Mouse (Mus musculus) lung, adult 2 months (tissue): ENCODE measurements around the gene Stk38l. TPM values are rescaled to one million over a fixed set of nuclear protein-coding genes. Genes with fewer than 3 reads are reported as not detected.
"Not testable (repeated sequence)": the region's sequence is repeated elsewhere in the genome, so short reads cannot be mapped to it uniquely, and the experiment has no call there.

Experiments
- DNase-seq: peaks from one replicate; pipeline ENCODE4 v3.0.0; 2022
- H3K4me1 ChIP-seq: fragments of 200-500 bp; 2 replicates; pipeline ENCODE4 v1.6.1; 2011; ENCODE audit warnings: low read length; ENCODE audit not compliant: control insufficient read depth, insufficient read depth
- H3K4me3 ChIP-seq: fragments of 200-500 bp; replicated peaks from 2 replicates; pipeline ENCODE3; 2011; ENCODE audit warnings: low read depth, mild to moderate bottlenecking, control low read depth, low read length; ENCODE audit errors: extremely low read depth
- CTCF ChIP-seq: fragments of 200-500 bp; IDR thresholded peaks from 2 replicates; pipeline ENCODE4 v1.5.1; 2011; ENCODE audit warnings: mild to moderate bottlenecking, low read length, control low read depth; ENCODE audit not compliant: insufficient read depth
- POLR2A ChIP-seq: fragments of 200-500 bp; IDR thresholded peaks from 2 replicates; pipeline ENCODE4 v1.6.1; 2011; ENCODE audit warnings: low read depth, mild to moderate bottlenecking, control low read depth, low read length, borderline replicate concordance; ENCODE audit errors: extremely low read depth
- WGBS: fragments of 180-500 bp; shearing (Covaris S2); methylation state at CpG from one replicate; pipeline ENCODE4 v1.1.7; 2018; 5-methylcytosine and 5-hydroxymethylcytosine counted together
- polyA plus RNA-seq: library from polyadenylated mRNA; depleted of rRNA; stranded (reverse); fragments of >200 nt; gene quantifications from 2 replicates; pipeline ENCODE4 v1.2.3, GENCODE M21; 2012

Stk38l gene
- polyA plus RNA-seq, 1 experiment, result 5.3 TPM

GRCm38 (mm10) chr6:146731692-146732091 lies 6.9 kb downstream of the Stk38l start:
- Histone ChIP-seq H3K4me1 (peaks cover 18% of the 10 kb centered on the region), H3K4me3 (no peak overlapping the region)
- 52% methylated on average over 2 of the region's 2 CpGs for WGBS
- no peak for DNase-seq
- TF ChIP-seq POLR2A, result no peak
- no peak for TF ChIP-seq CTCF

GRCm38 (mm10) chr6:146732232-146732631 lies 7.4 kb downstream of the Stk38l start:
- WGBS, result 34% methylated on average over 3 of the region's 3 CpGs
- no peak for TF ChIP-seq CTCF
- TF ChIP-seq POLR2A, result no peak
- peaks cover 18% of the 10 kb centered on the region for H3K4me1 ChIP-seq
- no peak overlapping the region for H3K4me3 ChIP-seq
- DNase-seq, result no peak

DNA sequence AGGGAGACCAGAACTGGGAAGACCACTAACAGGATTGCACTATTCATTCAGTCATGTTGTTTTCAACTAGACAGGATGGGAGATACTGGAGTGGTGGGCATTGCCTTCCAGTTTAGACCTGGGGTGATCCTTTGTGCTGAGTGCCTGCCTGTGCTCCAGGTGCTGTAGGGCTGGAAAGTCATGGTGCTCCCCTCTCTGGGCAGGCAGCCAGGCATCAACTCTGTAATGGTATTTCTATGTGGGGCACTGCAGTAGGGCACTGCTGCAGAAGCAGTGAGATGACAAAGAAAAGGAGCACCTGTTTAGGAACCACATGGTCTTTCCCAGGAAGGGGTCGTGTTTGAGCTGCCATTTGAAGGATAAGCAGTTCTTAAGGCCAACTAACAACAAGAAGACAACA lies 7.9 kb downstream of the Stk38l start:
- 30% methylated on average over 1 of the region's 1 CpGs for WGBS
- Histone ChIP-seq H3K4me3 (no peak overlapping the region), H3K4me1 (peaks cover 18% of the 10 kb centered on the region)
- DNase-seq, result no peak
- TF ChIP-seq POLR2A, result no peak
- no peak for TF ChIP-seq CTCF

- WGBS, result 31% methylated on average over 1 of the region's 1 CpGs
- H3K4me1 ChIP-seq, result peaks cover 20% of the 10 kb centered on the region
- no peak for DNase-seq
- TF ChIP-seq POLR2A, result no peak
- no peak for TF ChIP-seq CTCF
- no peak overlapping the region for H3K4me3 ChIP-seq
Measured at GRCm38 (mm10) chr6:146733554-146733953, 8.8 kb downstream of the Stk38l start.

- Histone ChIP-seq H3K4me1 (peaks cover 13% of the 10 kb centered on the region), H3K4me3 (no peak overlapping the region)
- TF ChIP-seq POLR2A (no peak), CTCF (no peak)
- DNase-seq, result no peak
- WGBS, result 38% methylated on average over 1 of the region's 1 CpGs
Measured at GRCm38 (mm10) chr6:146738889-146739288, 14.1 kb downstream of the Stk38l start.

DNA sequence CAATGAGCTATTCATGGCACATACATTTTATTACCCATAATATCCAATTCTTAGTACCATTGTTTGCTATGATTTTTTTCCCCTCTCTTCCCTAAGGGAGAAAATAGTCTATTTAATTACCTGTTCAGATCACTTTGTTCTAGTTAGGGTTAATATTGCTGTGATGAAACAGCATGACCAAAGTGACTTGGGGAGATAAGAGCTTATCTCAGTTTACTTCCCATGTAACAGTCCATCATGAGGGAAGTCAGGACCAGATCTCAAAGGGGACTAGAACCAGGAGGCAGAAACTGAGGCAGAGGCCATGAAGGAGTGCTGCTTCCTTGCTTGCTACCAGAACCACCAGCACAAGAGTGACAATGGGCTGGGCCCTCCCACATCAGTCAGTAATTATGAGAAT lies 15.9 kb downstream of the Stk38l start:
- no peak for DNase-seq
- no peak overlapping the region for H3K4me3 ChIP-seq
- TF ChIP-seq POLR2A (no peak), CTCF (no peak)

GRCm38 (mm10) chr6:146741986-146742635 lies 17.3 kb downstream of the Stk38l start:
- Histone ChIP-seq H3K4me1 (peaks cover 9% of the 10 kb centered on the region; the same call in 1 of the 2 replicates), H3K4me3 (no peak overlapping the region)
- 66% methylated on average over 5 of the region's 5 CpGs for WGBS
- TF ChIP-seq CTCF (no peak), POLR2A (no peak)
- no peak for DNase-seq

More for the DNA sequence above, 15.9 kb downstream of the Stk38l start:
- H3K4me1 ChIP-seq, result peaks cover 7% of the 10 kb centered on the region

- not testable (repeated sequence) for H3K4me1 ChIP-seq, DNase-seq, H3K4me3 ChIP-seq
- 91% methylated on average over 7 of the region's 7 CpGs for WGBS
Measured at GRCm38 (mm10) chr6:146744266-146744665, 19.5 kb downstream of the Stk38l start.

GRCm38 (mm10) chr6:146745180-146745579 lies 20.4 kb downstream of the Stk38l start:
- DNase-seq, result no peak
- WGBS, result 91% methylated on average over 1 of the region's 1 CpGs
- peaks cover 4% of the 10 kb centered on the region for H3K4me1 ChIP-seq
- no peak overlapping the region for H3K4me3 ChIP-seq
- TF ChIP-seq POLR2A (no peak), CTCF (no peak)

GRCm38 (mm10) chr6:146746577-146746976 lies 21.8 kb downstream of the Stk38l start:
- DNase-seq, result no peak
- Histone ChIP-seq H3K4me1 (peaks cover 5% of the 10 kb centered on the region), H3K4me3 (no peak overlapping the region)
- TF ChIP-seq POLR2A (no peak), CTCF (no peak)
- WGBS, result 36% methylated on average over 5 of the region's 5 CpGs
